Mouse (Mus musculus) cerebellum, adult 8-10 months (tissue): ENCODE measurements at regions not wholly inside any gene's neighbourhood (a gene's known extent, or its start where the extent isn't known, plus 50 kb on each side); places are given as distances from the start of the nearest gene placed in this dataset.
A peak's percentile ranks its signal among the peaks of the same experiment; 100 is the strongest.

Source experiments
- DNase-seq: peaks from one replicate; pipeline ENCODE4 v3.0.0; 2022

DNA sequence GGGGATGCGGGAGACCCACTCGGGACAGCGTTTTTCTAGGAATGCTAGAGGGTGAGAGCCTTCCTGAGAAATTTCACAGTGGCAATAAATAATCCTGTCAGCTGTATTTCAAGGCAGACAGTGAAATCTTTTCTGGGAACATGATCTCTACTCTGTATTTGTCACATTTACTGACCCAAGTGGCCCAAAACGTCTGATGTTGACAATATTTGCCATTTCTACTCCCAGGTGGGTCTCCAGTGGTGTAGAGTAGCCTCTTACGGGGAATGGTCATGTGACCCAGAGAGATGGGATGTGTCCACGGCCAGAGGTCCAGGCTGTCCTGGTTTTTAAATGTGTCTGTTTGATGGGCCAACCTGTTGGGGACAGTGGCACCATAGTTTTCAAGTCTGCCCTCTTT lies 183.5 kb downstream of the Pten start:
- no peak for DNase-seq

DNA sequence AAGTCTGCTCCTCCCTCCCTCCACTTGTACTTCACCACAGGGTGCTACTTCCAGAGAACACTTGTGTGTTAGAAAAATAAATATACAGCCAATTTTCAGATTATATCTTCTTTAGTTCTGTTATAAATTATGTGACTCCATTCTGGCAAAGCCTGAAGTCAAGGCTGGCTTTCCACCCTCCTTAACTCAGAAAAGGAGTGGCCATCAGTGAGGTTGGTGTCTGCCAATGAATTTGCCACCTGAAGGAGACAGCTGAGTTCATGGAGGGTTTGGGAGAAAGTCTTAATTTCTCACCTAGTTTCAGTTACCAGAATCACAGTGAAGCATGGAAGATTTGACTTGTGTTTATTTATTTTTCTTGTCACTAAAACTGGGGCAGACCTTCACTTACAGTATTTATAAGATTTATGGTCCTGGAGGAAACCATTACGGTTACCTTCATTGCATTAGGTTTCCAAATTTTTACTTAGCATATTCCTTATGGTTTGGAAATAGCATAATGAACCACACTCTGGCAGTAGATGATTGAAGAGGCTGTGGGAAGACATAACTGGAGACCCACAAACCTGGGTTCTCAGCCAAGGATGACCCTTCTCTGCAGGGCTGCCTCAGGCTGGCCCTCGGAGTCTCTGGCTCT lies 186.4 kb downstream of the Pten start:
- no peak for DNase-seq

DNA sequence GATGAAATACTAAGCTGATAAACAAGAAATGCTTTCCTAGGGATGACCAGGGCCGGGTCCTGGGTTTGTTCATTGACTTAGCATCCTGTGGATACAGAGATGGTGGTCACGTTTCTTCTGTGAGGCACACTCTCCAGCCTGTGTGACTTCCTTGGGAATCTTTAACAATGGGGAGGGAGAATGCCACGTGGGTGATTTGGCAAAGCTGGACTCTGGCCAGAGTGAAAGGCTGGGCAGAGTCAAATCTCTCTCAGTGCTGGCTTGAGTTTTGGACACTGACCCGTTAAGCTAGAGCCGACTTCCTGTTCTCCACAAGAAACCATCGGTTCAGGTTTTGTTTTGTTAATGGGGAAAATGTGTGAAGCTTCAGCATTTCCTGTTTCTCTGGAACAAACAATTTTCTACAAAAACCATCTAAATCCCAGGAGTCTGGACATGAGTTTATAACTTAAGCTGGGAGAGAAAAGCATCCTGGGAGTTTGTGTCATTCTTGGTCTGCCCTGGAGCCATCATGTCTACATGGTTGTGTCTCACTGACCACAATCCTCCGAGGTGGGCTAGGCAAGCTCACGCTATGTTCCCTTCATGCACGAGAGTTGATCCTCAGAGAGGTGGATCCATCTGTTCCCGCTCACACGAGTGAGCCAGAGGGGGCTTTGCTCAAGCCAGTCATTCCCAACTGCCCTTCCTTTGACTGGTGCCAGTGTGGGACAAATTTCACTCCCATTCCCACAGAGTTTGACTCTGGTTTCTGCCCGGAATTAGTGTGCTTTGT lies 190.0 kb downstream of the Pten start:
- no peak for DNase-seq

DNA sequence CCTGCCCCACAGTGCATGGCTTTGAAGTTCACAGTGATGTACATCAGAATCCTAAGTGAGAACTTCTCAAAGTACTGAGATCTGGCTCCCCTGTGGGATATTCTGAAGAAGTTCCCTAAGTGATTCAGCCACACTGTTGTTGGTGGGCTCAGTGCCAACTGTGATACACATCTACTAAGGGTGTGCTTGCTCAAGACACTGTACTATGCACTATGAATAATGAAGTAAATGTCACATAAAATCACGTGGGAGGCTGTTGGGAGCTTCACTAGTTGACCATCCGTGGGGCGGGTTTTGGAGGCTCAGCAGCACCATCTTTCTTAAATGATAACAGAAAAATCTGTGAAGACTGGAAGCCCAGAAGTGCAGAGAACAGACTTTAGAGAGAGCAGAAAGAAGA lies 193.0 kb downstream of the Pten start:
- DNase-seq = no peak

DNA sequence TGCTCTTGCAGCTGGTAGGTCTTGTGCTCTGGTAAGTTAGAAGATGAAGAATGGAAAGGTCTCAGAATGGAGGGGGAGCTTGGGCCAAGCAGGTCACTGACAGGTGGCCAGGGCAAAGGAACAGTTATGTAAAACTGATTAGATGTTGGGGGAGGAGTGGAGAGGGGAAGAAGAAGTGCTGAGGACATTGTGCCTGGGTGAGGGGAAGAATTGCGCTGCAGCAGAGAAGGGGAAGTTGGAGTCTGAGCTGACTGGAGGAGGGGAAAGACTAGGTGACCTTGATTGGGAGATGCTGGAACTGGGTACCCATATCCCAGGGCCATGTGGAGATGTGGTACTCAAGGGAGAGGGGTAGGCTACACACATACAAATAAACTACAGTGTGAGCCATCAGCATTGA lies 193.5 kb downstream of the Pten start:
- no peak for DNase-seq

DNA sequence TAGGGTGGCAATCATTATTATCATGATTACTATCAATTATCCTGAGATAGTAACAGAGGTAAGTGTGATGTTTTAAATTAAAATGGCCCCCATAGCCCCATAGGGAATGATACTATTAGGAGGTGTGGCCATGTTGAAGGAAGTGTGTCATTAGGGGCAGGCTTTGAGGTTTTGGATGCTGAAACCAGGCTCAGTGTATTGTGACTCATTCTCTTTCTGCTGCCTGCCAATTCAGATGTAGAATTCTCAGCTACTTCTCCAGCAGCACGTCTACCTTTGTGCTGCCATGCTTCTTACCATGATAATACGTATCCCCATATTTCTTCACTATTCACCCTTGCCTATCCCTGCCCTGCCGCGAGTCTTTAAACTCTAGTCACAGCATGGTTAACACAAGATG lies 195.1 kb downstream of the Pten start:
- DNase-seq = no peak

DNA sequence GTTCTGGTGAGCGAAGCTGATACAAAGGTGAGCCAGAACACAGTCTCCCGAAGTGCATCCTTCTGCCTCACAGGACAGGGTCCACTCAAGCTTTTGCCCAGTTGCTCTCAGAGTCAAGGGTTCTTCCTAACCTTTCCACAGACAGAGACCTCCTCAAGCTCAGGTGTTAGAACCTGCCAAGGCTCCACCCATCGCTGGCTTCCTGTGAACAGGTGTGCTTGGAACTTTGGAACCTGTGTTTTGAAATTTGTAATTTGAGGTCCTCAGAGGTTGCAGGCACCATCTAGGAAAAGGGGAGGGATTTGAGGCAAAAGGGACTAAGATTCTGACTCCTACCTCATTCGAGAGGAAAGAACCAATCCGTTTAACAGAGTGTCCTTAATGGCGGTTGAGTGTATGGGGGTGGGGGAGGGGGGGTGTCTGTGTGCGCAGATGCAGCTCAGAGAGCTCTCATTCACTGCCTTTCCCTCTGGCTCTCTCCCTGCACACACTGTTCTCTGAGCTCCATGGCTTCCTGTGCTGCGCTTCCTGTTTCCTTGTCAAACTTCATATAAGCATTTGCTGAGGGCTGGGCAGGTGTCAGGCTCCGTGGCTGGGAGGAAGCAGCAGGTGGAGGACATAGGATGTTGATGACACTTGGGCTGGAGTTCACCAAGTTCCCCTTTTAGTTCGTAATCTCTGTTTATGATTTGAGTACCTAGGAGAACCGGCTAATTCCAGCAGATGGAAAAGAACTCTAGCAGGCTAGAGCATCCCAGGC lies 195.8 kb downstream of the Pten start:
- DNase-seq = no peak

DNA sequence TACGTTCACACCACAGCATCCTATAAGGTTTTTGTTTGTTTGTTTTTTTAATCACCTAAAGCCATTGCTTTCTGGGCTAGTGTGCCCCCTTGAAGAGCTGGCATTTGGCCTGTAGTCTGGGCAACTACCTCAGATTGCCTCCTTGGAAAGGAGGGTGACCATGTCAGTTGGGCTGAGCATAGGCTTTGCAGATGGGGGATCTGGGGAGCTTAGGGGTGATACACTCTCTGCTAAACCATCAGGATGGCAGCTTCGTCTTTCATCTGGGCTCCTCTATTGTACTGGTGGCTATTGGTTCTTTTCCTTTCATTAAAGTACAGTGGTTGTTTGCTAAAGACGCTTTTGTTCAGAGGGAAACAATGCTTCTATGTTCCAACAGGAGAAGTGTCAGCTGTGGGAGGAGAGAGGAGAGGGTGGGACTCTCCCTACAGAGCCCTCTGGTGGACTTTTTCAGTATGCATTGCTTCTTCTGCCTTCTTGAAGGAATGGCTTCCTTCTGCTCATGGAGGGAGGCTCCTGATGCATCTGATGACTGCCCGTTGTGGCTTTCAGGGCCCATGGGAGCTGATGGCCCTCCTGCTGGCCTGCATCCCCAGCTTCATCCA lies 196.8 kb downstream of the Pten start:
- peak; percentile 23 for DNase-seq

DNA sequence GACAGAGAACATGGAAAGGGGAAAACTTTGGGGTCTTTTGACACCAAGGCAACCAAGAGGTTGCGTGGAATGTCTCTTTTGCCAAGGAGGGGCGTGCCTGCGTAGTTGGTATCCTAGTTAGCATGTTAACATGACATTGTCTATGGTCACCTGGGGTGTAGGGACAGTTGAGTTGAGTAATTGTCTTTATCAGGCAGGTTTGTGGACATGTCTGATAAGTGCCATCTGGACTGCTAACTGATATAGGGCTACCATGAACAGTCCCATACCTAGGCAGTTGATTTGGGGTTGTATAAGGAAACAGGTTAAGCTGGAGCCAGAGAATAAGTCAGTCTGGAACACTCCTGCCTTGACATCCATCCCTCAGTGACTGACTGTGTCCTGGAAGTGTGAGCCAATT lies 197.6 kb downstream of the Pten start:
- DNase-seq = no peak

DNA sequence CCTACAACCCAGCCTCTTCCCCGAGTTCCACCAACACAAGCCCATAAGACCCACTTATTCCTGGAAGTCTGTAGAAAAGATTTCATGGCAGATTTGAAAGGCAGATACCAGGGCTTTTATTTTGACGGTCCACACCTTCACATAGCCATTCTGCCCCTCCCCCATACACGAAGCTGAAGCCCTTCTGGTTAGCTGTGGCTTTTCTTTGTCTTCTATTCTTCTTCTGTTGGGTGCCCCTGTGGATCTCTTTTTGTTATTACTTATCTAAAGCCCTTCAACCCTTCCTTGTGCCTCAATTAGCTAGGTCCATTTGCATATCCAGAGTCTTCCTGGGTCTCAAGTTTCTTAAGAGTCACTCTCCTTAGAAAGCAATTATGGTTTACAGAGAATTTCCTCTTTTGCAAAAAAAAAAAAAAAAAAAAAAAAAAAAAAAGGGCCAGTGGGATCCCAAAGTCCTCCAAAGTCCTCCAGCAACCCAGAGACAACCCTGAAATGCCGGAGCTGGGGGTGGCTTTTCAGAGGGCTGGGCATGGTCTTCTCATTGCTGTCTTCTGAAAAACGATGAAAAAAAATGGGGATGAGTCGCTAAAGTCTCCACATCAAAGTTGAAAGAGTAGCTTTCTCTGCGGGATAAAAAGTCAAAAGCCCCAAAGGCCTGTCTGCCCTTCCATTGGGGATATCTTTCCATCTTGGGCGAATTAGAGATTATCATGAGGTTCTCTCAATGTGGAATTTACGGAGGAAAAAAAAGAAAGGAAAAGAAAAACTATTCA lies 199.0 kb downstream of the Pten start:
- DNase-seq = no peak

DNA sequence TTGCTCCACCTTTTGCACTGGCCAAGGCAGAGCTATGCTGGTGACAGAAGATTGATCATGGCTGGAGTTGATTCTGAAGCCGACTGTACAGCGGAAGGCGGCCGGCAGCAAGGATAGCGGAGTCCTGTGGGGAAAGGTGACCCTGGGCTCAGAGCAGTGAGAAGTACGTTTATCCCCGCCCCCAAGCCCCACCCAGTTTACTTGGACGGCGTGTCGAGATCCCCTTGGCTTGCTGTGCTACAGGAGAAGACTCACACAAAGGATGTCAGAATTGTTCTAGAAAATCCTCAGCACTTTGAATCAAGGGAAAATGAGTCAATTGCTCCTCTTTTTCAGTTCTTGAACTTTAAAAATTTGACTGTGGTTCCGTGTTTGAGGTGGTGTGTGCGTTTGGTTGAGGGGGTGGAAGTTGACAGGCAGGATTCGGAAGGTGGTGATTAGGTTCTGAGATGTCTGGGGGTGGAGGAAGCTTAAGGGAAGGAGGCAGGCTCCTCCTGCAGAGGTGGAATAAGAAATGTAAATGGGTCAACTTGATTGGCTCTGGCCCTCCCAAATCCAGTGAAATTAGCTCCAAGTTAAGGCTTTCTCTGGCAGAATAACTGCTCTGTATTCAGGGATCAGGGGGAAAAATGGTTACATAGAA lies 199.7 kb downstream of the Pten start:
- no peak for DNase-seq

DNA sequence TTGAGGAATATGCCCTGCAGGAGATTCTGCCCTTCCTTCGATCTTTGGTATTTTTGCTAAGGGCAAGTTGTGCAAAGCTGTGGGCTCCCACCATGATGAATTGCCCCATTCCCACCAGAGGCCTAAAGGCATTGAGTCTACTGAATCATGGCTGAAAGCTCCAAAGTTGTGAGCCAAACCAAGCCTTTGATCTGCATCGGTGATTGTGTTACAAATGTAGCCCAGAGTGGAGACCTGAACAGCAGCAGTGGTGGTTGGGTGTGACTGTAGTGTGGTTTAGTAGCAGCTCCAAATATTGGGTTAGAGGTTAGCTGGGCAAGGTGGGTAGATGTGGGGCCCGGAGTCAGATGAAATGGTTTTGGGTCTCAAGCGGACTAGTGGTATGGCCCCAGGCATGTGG lies 201.0 kb downstream of the Pten start:
- no peak for DNase-seq

DNA sequence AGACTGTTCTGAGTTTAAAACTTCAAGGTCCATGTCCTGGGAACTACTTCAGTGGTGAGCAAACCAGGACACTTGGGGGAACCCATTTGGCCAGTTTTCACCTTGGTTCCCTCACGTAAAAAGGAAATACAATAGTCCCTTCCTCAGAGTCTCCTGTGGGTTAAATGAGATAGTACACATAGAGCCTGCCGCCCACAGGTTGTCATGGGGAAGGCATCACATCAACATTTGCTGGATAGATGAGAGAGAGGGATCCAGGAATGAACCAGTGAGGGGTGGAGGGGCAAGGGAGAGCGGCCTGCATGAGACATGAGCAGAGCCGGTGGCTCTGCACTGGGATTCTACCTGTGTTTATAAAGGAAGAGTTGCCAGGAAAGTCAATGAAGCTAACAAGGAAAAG lies 201.5 kb downstream of the Pten start:
- DNase-seq = no peak

DNA sequence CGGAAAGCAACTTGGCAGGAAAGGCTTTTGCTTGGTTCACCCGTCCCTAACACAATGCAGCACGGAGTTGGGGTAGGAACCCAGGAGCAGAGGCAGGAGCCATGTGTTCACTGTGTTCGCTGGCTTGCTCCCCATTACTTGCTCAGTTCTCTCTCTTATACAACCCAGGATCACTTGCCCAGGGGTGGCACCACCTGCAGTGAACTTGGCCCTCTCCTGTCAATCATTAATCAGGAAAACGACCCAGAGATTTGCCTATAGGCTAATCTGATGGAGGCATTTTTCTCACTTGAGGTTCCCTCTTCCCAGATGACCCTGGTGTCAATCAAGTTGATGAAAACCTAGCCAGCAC lies 202.5 kb downstream of the Pten start:
- no peak for DNase-seq

DNA sequence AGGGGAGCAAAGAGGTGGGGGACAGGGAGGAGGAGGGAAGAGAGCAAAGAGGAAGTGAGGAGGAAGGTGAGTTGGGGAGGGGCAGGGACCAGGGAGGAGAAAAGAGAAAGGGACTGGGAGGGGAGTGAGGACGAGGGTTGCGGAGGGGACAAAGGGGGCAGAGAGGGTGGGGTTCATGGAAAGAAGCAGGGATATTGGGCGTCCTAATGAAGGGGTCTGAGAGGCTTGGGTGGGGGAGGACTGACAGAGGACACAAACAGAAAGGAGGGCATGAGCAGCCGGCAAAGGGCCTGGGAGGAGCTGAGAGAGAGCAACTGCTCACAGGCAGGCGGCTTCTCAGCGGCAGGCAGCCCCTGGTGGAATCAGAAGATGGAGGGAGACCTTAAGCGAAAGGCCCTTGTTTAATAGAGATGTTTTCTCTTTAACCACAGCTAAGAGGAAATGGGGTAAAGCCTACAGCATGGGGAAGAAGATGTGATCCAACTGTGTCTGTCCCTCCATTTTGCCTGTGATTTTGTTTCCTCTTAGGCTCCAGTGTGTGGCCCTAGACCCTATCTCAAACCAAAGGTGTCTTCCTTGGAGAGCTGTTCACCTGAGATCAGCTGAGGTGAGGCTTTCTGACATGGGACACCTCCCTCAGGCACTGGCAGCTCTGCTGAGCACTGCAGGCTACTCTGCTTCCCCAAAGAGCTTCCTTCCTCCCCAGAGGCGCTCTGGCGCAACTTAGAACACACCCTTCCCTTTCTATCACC lies 203.1 kb downstream of the Pten start:
- DNase-seq = no peak

DNA sequence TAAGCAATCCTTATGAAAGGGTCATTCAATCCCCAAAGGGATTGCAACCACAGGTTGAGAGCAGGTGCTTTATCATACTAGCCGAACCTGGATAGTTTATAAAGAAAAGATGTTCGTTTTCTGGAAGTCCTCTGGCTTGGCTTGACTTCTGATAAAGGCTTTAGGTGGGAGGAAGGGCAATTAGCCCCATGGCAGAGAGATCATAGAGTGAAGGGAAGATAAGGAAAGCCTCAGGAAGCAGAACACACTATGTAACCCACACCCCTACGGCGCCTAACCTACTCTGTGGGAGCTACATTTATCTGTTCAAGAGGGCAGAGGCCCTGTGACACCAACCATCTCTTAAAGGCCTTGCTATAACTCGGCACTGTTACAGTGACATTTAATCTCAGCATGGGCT lies 204.2 kb downstream of the Pten start:
- DNase-seq = no peak

DNA sequence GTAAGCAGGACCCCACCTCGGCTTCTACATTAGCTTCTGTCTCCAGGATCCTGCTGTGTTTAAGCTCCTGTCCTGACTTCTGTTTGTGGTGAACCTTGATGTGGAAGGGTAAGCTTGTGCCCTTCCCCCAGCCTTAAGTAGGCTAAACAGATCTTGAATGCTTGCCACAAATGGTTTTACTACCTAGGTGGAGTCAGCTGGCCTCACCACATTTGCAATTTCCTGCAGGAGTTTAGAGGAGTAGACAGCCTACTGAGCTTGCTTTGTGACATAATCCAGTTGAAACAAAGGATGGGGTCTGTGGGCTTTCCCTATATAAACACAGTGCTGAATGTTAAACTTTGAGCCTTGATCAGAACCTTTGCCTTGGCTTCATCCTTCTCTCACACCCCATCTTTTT lies 206.7 kb downstream of the Pten start:
- no peak for DNase-seq

DNA sequence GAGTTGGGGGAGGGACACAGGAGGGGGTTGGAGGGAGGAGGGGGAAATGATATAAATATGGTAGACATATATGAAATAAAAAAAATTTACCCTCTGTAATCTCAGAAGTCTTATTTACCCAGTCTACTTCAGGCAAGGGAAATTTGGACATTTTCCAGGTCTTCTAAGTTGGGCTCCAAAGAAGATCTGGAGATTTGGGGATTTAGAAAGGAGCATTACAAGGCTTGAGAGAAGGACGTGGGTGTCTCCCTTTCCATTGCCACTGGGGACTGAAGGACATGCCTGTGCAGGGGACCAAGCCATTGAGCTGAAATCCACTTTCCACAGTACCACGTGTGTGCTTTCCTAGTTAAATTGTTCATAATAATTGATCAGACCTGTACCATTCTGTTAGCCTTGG lies 208.2 kb downstream of the Pten start:
- DNase-seq = no peak

DNA sequence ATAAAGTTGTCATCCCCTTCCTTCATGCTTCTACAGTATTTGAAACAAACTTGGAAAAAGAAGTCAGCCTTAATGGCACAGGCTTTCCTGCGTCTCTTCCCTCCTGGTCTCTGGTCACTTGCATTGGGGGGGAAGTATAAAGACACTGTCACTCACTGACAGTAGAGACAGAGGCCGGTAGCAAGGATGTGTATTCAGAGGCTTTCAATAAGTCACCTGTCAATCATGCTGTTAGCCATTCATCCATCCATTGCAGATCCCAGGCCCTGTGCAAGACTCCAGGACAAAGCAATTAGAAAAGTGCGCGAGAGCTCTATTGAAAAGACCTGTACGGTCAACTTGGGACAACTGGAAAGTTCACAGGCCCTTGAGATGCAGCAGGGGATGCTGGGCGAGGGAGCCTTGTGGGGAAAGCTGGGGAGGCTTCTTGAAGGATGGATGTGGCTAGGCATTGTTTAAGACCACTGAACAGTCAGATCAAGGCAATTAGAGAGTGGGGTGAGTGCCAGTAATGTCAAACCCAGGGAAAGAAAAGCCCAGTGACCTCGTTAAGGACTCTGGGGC lies 212.0 kb downstream of the Pten start:
- no peak for DNase-seq

DNA sequence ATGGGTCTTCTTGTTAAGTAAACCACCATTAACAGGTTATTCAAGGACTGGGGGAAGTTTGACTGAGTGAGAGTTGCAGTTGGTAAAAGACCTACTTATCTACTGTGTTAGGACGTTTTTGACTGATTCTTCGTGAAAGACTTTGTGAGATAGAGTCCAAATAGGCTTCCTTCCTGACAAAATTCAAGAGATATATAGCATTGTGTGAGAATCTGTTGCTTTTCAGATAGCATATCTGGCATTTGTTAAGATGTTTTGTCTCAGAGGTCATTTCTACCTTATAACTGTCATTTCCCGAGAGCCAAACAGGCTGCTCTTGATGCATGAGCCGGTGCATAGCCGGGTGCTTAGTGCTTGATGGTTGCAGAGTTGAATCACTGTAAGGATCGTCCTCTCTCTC lies 214.8 kb downstream of the Pten start:
- no peak for DNase-seq

DNA sequence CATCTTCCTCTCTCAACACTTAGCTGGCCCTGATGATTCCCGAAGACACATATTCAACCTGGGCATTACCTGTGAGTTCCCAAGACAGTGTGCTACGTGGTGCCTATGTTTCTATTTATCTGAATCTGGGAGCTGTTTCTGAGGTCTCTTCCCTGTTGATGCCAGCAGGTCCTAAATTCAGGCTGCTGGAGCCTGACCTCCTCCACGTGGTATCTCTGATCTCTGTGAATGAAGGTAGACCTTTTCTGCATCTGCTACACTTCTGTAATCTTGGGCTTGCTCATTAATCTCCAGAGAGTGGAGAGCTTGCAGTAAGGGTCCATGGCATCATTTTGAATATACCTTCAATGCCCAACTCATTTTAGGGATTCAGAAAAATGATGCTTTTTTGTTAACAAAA lies 215.8 kb downstream of the Pten start:
- DNase-seq = no peak
